In genomic region chr13:100721656-100722055, GRCm38 (mm10) we compare ENCODE assay signal across 18 mouse cellular contexts. TPM values are rescaled to one million over a fixed set of nuclear protein-coding genes. Genes with fewer than 3 reads are reported as not detected.
"Had no signal": no experiment of that assay in that cellular context is flagged by ENCODE, and none has a peak within 500 bp of the region (broad histone marks: within the 10 kb centered on the region; RNA-seq: fewer than 3 reads in every experiment).

No protein-coding gene starts in this region.

- DNase-seq: kidney, postnatal 36 days; layer of hippocampus, adult 9-11 months; layer of hippocampus, postnatal 36 days; liver; liver, embryonic 13.5 days; liver, postnatal 0 days; lung, postnatal 14 days; right cerebral cortex, postnatal 14 days; thymus, postnatal 4 days had no signal

- H3K4me1 ChIP-seq: limb, embryonic 12.5 days; midbrain, embryonic 12.5 days; stomach, embryonic 15.5 days had no signal

- H3K9me3 ChIP-seq: limb, embryonic 12.5 days; liver, embryonic 13.5 days; lung, embryonic 15.5 days; megakaryocyte, embryonic 14.5 days; midbrain, embryonic 12.5 days; stomach, embryonic 15.5 days had no signal

- H3K27me3 ChIP-seq: limb, embryonic 12.5 days; liver, embryonic 13.5 days; lung, embryonic 15.5 days; megakaryocyte, embryonic 14.5 days; midbrain, embryonic 12.5 days; stomach, embryonic 15.5 days had no signal

- H3K4me2 ChIP-seq: limb, embryonic 12.5 days; liver, embryonic 13.5 days; lung, embryonic 15.5 days; midbrain, embryonic 12.5 days; stomach, embryonic 15.5 days had no signal

- H3K9ac ChIP-seq: limb, embryonic 12.5 days; liver, embryonic 13.5 days; liver, postnatal 0 days; lung, embryonic 15.5 days; midbrain, embryonic 12.5 days; stomach, embryonic 15.5 days had no signal

- H3K4me3 ChIP-seq: limb, embryonic 12.5 days; liver, embryonic 13.5 days; lung, embryonic 15.5 days; megakaryocyte, embryonic 14.5 days; midbrain, embryonic 12.5 days; stomach, embryonic 15.5 days had no signal

- ATAC-seq: liver, postnatal 0 days; midbrain, embryonic 16.5 days had no signal

- H3K27ac ChIP-seq: kidney, postnatal 0 days; limb, embryonic 12.5 days; liver, embryonic 13.5 days; lung, embryonic 15.5 days; macrophage; midbrain, embryonic 12.5 days; stomach, embryonic 15.5 days had no signal

RNA-seq across cellular contexts. Expression of gene Cenph, which starts 54.0 kb away (rescaled TPM):
- total RNA-seq: layer of hippocampus, adult 18-20 months had no signal
